Mouse (Mus musculus): ENCODE measurements at regions not wholly inside any gene's neighbourhood (a gene's known extent, or its start where the extent isn't known, plus 50 kb on each side); places are given as distances from the start of the nearest gene placed in this dataset.
A peak's percentile ranks its signal among the peaks of the same experiment; 100 is the strongest.

GRCm38 (mm10) chr8:8418525-8418924 lies 242.5 kb downstream of the Efnb2 start:
- WGBS, result 71% methylated on average over 2 of the region's 2 CpGs
- no peak for DNase-seq (ENCODE audit: low read depth, low spot score)

GRCm38 (mm10) chr8:8416092-8416701 lies 244.8 kb downstream of the Efnb2 start:
- WGBS, result 78% methylated on average over 10 of the region's 10 CpGs
- no peak for DNase-seq (ENCODE audit: low read depth, low spot score)

- no peak for DNase-seq (ENCODE audit: low read depth, low spot score)
Measured at GRCm38 (mm10) chr8:8407357-8407756, 253.7 kb downstream of the Efnb2 start.

GRCm38 (mm10) chr8:8403410-8403809 lies 257.6 kb downstream of the Efnb2 start:
- WGBS, result 86% methylated on average over 3 of the region's 3 CpGs
- DNase-seq (ENCODE audit: low read depth, low spot score), result no peak

More at GRCm38 (mm10) chr8:8407357-8407756, 253.7 kb downstream of the Efnb2 start:
- 74% methylated on average over 3 of the region's 3 CpGs for WGBS

- WGBS, result 32% methylated on average over 5 of the region's 5 CpGs
- no peak for DNase-seq (ENCODE audit: low read depth, low spot score)
Measured at GRCm38 (mm10) chr8:8392303-8392702, 268.7 kb downstream of the Efnb2 start.

- DNase-seq (ENCODE audit: low read depth, low spot score), result no peak
- WGBS, result 83% methylated on average over 9 of the region's 9 CpGs
Measured at GRCm38 (mm10) chr8:8391321-8391720, 269.7 kb downstream of the Efnb2 start.

- no peak for DNase-seq (ENCODE audit: low read depth, low spot score)
- 87% methylated on average over 4 of the region's 4 CpGs for WGBS
Measured at GRCm38 (mm10) chr8:8378248-8378647, 282.8 kb downstream of the Efnb2 start.

DNA sequence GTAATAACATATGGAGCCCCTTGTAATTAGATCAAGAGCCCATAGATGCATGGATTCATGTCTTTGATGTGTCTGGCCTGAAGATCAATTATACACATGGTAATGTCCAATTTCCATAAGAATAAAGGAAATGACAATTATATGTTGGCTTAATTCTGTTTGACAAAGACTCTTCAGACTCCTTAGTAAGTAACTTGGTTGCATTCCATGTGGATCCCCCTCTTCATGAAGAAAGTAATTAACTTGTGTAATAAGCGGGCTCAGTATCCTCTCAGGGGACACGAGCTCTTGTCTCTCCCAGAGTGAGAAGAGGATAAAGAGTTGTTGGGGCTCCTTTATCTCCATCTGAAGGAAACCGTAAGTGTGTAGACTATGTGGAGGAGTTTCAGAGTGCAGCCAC lies 284.3 kb downstream of the Efnb2 start:
- 94% methylated on average over 3 of the region's 3 CpGs for WGBS
- DNase-seq (ENCODE audit: low read depth, low spot score), result no peak

DNA sequence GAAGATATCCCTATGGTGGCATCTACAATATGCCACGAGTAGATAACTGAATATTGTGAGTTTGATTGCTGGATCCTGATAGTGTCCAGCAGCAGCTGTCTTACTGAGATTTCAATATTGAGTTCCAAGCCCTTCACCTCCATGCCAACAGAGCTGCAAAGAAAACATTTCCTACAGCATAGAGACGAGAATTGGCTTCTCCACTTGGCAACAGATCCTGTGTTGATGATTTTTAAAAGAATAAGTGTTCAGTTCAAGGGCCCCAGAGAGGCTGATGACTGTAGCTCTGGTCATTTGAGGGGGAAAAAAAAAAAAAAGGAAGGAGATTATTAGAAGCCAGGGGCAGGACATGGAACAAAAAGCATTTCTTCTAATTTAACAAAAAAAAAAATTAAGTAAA lies 284.7 kb downstream of the Efnb2 start:
- WGBS, result 57% methylated on average over 2 of the region's 2 CpGs
- no peak for DNase-seq (ENCODE audit: low read depth, low spot score)

GRCm38 (mm10) chr8:8367282-8367871 lies 293.7 kb downstream of the Efnb2 start:
- WGBS, result 85% methylated on average over 4 of the region's 4 CpGs
- no peak for DNase-seq (ENCODE audit: low read depth, low spot score)

DNA sequence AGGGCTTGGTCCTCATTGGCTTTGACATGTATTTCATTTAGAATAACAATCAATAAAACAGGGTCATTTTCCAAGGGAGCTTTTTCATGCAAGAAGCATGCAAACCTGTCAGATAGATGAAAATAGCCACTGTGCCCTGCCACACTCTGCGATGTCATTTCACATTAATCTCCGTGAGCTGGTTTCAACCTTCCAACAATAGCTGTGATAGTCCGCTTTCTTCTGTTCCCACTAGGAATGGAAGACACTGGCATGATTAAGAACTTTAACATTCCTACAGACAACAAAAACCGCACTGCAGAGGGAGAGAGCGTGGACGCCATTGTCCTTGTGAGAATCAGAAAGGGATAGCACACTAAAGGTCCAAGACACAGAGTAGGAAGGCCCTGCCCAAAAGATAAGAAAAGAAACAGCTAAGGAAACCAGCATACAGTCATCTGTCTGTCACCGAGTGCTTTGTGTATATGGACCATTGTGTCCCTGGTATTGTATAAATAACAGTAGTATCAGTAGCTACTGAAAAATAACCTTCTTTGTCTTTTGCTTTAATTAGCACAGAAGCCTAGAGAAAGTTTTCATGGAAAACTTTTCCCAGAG lies 299.0 kb downstream of the Efnb2 start:
- DNase-seq (ENCODE audit: low read depth, low spot score), result no peak
- WGBS, result 85% methylated on average over 7 of the region's 7 CpGs

DNA sequence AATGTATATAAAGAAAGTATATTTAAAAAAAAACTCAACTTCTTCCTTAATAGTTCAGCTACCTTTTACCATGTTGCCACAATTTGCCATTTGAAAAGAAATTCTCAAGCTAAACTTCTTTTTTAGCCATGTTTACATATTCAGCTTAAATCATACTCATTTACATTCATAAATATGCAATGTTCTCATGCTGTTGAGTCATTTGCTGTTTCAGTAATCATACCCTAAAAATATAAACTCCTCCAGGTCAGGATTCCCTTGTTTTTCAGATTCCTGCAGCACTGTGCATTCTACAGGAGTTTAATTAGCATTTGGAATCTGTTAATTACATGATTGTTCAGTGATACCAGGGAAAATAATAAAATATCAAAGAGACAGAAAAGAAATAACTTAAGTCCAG lies 300.5 kb downstream of the Efnb2 start:
- DNase-seq (ENCODE audit: low read depth, low spot score), result no peak

- WGBS, result 86% methylated on average over 4 of the region's 4 CpGs
- no peak for DNase-seq (ENCODE audit: low read depth, low spot score)
Measured at GRCm38 (mm10) chr8:8354977-8355376, 306.1 kb downstream of the Efnb2 start.

- 73% methylated on average over 2 of the region's 2 CpGs for WGBS
- no peak for DNase-seq (ENCODE audit: low read depth, low spot score)
Measured at GRCm38 (mm10) chr8:8344661-8345060, 316.4 kb downstream of the Efnb2 start.

DNA sequence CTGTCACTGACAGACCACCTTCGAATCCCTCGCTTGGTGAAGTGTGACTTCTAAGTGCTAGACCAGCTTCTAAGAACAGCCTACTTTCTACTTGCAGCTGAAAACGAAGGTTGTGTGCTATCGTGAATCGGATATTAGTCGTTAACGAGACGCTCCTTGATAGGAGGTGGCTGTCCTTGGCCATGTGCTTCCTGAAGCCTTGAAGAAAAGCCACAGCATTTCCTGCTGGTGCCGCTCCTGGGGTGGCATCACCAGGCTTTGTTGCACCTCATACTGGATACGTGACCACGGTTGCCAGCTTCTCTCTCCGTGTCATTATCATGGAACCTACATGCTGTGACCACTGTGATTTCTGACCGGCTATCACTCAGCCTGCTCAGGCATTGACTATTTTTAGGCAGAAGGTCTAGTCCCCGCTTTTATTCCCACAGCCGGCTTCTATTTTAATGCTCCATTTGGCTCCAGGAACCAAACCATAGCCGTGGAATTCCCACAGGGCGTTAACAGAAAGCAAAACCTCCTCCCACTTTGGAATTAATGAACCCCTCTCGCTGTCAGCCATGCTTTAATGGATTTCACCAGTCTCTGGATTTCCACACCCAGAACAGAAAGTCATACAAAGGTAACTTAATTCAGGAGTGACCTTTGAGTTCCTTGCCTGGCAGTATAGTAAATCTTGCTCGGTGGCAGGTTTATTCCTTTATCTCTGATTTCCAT lies 325.6 kb downstream of the Efnb2 start:
- peak; percentile 39 for DNase-seq (ENCODE audit: low read depth, low spot score)
- whole genome bisulfite sequencing, result 59% methylated on average over 19 of the region's 19 CpGs

DNA sequence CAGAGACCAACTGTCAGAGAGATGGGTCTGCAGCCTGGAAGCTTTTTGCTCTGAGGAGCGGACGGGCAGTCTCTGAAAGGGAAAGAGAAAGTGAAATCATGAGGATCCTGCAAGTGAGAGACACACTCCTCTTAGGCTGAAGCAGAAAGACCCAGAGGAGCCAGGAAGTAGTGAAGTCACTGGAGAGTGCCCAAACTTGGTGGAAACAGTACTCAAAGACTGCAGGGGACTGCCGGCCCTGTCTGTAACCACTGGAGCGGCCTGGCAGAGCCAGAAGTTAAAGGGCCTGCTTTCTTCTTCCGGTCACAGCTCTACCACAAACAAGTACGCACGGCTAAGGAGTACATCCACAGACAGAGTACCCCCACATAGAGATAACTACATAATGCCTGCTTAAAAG lies 326.5 kb downstream of the Efnb2 start:
- WGBS, result 58% methylated on average over 7 of the region's 7 CpGs
- DNase-seq (ENCODE audit: low read depth, low spot score), result no peak

- WGBS, result 62% methylated on average over 7 of the region's 7 CpGs
- no peak for DNase-seq (ENCODE audit: low read depth, low spot score)
Measured at GRCm38 (mm10) chr8:8331249-8331648, 329.8 kb downstream of the Efnb2 start.

GRCm38 (mm10) chr8:8328010-8328666 lies 332.9 kb downstream of the Efnb2 start:
- 41% methylated on average over 7 of the region's 7 CpGs for WGBS
- DNase-seq (ENCODE audit: low read depth, low spot score), result no peak

DNA sequence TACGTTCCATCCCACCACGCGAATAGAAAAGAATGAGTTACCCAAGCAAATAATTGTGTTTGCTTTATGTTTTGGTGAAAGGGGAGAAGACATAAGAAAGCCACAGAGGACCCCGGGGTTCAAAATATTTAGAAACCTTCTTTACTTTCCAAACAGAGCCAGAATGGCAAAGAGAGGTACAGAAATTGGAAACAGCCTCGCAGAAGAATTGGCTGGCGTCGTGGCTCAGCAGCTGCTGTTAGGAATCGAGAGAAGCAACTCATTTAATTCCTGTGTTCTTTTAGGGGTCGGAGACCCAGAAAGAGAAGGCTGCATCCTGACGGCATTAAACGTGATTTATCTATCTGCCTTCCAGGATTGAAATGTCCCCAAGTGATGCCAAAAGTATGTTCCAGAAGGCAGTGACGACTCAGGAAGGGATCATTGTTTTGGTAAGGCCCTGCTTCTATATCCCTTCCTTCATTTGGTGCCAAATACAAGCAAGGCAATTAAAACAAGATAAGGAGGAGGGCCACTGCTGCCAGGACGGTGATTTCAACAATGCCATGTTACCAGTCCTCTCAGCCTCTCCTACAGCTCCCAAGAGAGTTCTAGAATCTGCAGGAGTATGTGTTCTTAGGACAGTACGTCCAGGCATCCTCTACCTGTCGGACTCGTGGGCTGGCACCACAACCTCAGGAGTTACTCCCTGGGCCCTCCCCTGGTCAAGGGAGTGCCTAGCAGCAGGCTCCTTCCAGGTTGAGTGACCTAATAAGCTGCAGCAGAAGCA lies 334.8 kb downstream of the Efnb2 start:
- 68% methylated on average over 16 of the region's 16 CpGs for WGBS
- DNase-seq (ENCODE audit: low read depth, low spot score), result no peak

GRCm38 (mm10) chr8:8325420-8325819 lies 335.6 kb downstream of the Efnb2 start:
- WGBS, result 51% methylated on average over 4 of the region's 4 CpGs
- no peak for DNase-seq (ENCODE audit: low read depth, low spot score)
